Mouse (Mus musculus): ENCODE results near the gene Smtn. TPM values are rescaled to one million over a fixed set of nuclear protein-coding genes. Genes with fewer than 3 reads are reported as not detected.

Smtn gene
- polyA plus RNA-seq, 1 experiment: 14.6 TPM

DNA sequence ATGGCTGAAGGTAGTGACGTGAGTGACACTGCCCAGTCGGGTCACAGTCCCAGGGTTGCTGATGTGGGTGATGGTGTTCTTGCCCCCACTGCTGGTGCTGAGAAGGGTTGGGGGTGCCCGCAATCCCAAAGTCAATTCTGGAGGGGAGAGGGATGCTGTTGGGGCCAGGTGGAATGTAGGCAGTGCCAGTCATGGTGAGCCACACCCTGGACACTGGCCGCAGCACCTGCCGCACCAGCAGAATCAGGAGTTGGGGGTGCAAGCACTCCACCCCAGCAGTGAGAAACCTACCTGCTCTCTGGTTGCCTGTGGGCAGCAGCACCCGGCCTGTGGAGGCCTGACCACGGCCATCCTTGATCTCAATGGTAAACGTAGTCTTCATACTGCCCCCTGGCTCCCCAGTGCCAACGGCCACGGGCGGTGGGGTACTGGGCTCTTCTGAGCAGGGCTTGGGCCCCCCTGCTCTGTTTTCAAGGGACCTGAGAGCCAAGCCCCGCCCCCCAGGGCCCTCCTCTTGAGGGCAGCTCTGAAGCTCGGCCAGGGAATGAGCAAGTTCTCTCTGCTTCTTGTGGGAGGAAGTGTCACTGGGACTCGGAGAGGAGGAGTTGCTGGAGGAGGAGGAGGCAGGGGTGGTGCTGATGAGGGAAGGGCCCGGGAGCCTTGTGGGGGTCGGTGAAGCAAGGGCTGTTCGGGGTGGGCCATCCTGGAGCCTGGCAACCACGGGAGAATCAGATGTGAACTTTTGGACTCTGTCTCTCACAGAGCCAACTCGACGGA lies 10.7 kb downstream of the Smtn start:
- Histone ChIP-seq H3K36me3 (ENCODE audit: control insufficient read depth, insufficient read depth, low read length) (no peaks in the 10 kb centered on the region), H3K4me3 (ENCODE audit: extremely low read depth, insufficient read depth, insufficient read length) (no peak overlapping the region), H3K27me3 (ENCODE audit: control insufficient read depth, insufficient read depth, low read length) (no peaks in the 10 kb centered on the region), H3K27ac (ENCODE audit: insufficient read depth, low read length) (no peak overlapping the region), H3K4me1 (ENCODE audit: control insufficient read depth, insufficient read depth, insufficient read length) (no peaks in the 10 kb centered on the region)
- 87% methylated on average over 20 of the region's 20 CpGs for WGBS
- DNase-seq (ENCODE audit: low read depth in 1 of 2, low spot score in 2 of 2): no peak
- TF ChIP-seq POLR2A (IDR thresholded peaks at IDR 0.05; ENCODE audit: low read depth, low read length) (no peak), CTCF (IDR thresholded peaks at IDR 0.05; ENCODE audit: extremely low read depth, insufficient read depth, insufficient read length, insufficient replicate concordance) (no peak)

DNA sequence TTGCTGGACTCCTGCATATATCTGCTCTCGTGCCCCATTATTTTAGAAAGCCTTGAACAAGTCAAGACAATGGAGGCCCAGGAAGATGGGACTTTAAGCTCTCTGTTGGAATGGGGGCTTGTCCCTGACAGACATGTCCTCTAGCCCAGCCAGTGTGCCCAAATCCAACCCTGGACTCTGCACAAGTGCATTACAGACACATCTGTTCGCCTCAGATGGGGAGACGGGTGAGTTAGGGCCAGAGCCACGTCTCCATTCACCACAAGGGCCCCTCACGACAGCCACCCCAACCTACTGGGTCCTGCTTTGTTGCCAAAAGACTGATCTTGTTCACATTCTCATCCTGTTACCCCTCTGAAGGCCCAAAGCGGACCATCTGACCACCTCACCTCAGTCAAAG lies 12.2 kb downstream of the Smtn start:
- H3K27me3 ChIP-seq (ENCODE audit: control insufficient read depth, insufficient read depth, low read length): no peaks in the 10 kb centered on the region
- no peak overlapping the region for H3K27ac ChIP-seq (ENCODE audit: insufficient read depth, low read length)
- no peaks in the 10 kb centered on the region for H3K4me1 ChIP-seq (ENCODE audit: control insufficient read depth, insufficient read depth, insufficient read length)
- TF ChIP-seq CTCF (IDR thresholded peaks at IDR 0.05; ENCODE audit: extremely low read depth, insufficient read depth, insufficient read length, insufficient replicate concordance) (no peak), POLR2A (IDR thresholded peaks at IDR 0.05; ENCODE audit: low read depth, low read length) (no peak)
- DNase-seq (ENCODE audit: low read depth in 1 of 2, low spot score in 2 of 2): no peak
- H3K36me3 ChIP-seq (ENCODE audit: control insufficient read depth, insufficient read depth, low read length): no peaks in the 10 kb centered on the region
- no peak overlapping the region for H3K4me3 ChIP-seq (ENCODE audit: extremely low read depth, insufficient read depth, insufficient read length)
- 90% methylated on average over 6 of the region's 6 CpGs for WGBS

DNA sequence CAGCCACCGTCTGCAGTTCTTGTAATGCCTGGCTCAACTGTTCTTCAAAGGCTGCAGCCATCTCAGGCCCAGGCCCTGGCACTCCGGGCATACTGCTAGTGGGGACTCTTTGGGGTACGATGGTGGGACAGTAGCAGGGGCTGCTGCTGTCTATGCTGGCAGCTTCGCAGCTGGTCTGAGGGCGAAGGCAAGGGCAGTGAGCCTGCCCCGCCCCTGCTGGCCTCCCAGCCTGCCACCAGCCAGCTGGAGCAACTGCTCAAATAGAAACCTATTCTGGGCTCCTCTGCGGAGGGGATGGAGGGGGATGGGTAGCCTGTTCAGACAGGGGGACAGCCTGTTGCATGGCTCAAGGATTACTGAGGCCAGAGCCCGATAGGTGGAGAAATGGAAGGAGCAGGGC lies 12.6 kb downstream of the Smtn start:
- DNase-seq (ENCODE audit: low read depth in 1 of 2, low spot score in 2 of 2): no peak
- Histone ChIP-seq H3K27ac (ENCODE audit: insufficient read depth, low read length) (no peak overlapping the region), H3K4me3 (ENCODE audit: extremely low read depth, insufficient read depth, insufficient read length) (no peak overlapping the region), H3K4me1 (ENCODE audit: control insufficient read depth, insufficient read depth, insufficient read length) (no peaks in the 10 kb centered on the region), H3K36me3 (ENCODE audit: control insufficient read depth, insufficient read depth, low read length) (no peaks in the 10 kb centered on the region), H3K27me3 (ENCODE audit: control insufficient read depth, insufficient read depth, low read length) (no peaks in the 10 kb centered on the region)
- TF ChIP-seq CTCF (IDR thresholded peaks at IDR 0.05; ENCODE audit: extremely low read depth, insufficient read depth, insufficient read length, insufficient replicate concordance) (no peak), POLR2A (IDR thresholded peaks at IDR 0.05; ENCODE audit: low read depth, low read length) (no peak)
- WGBS: 93% methylated on average over 8 of the region's 8 CpGs

DNA sequence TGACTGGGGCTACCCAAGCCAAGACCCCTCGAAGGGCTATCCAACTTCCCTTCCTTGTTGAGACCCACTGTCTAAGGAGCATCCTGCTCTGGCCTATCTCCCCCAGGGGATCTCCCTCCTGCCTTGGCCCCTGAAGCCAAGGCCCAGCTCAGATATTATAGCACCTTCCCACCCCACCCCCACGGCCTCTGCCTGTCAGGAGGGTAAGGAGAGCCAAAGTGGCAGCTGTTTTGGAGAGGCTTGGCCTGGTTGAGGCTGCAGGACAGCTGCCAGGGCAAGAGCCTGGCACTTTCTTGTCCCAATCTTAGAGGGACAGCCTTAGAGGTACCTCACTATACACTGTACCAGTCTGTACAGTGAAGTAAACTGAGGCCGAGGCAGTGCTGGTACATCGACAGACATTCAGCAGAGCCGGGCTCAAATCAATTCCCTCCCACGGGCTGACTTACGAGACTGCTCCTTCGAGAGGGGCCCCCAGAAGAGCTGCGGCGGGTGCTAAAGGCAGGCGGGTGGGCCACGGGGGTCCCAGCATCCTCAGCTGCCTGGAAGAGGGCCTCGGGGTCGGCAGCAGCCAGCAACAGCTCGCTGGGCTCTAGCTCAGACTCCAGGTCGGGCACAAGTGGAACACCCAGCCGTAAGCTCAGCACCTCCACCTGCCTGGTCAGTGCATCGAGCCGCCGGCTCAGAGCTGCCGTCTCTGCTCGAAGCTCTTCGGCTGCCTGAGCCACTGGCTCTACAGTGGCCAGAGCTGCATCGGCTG lies 13.3 kb downstream of the Smtn start:
- Histone ChIP-seq H3K27me3 (ENCODE audit: control insufficient read depth, insufficient read depth, low read length) (no peaks in the 10 kb centered on the region), H3K36me3 (ENCODE audit: control insufficient read depth, insufficient read depth, low read length) (no peaks in the 10 kb centered on the region), H3K4me3 (ENCODE audit: extremely low read depth, insufficient read depth, insufficient read length) (no peak overlapping the region), H3K27ac (ENCODE audit: insufficient read depth, low read length) (no peak overlapping the region), H3K4me1 (ENCODE audit: control insufficient read depth, insufficient read depth, insufficient read length) (no peaks in the 10 kb centered on the region)
- no peak for TF ChIP-seq POLR2A (IDR thresholded peaks at IDR 0.05; ENCODE audit: low read depth, low read length)
- no peak for TF ChIP-seq CTCF (IDR thresholded peaks at IDR 0.05; ENCODE audit: extremely low read depth, insufficient read depth, insufficient read length, insufficient replicate concordance)
- 93% methylated on average over 24 of the region's 24 CpGs for WGBS
- DNase-seq (ENCODE audit: low read depth in 1 of 2, low spot score in 2 of 2): no peak

DNA sequence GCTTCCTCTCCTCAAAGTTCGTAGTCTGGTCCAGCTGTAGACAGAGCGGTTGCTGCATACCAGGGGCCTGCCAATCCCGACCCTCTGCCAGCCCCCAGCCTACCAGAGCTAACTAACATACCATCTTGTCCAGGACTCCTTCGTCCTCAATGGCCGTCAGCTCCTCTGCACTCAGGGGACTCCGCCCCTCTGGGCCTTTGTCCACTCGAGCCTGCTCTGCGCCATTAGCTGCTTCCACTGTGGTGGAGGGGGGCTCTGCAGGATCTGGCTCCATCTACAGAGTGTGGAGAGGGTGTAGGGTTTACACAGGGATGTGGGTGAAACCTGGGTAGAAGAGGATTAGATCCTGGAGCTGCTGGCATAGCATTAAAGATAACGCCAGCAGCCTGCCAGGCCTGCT lies 14.2 kb downstream of the Smtn start:
- H3K27ac ChIP-seq (ENCODE audit: insufficient read depth, low read length): no peak overlapping the region
- no peaks in the 10 kb centered on the region for H3K36me3 ChIP-seq (ENCODE audit: control insufficient read depth, insufficient read depth, low read length)
- H3K4me3 ChIP-seq (ENCODE audit: extremely low read depth, insufficient read depth, insufficient read length): no peak overlapping the region
- no peak for DNase-seq (ENCODE audit: low read depth in 1 of 2, low spot score in 2 of 2)
- no peaks in the 10 kb centered on the region for H3K27me3 ChIP-seq (ENCODE audit: control insufficient read depth, insufficient read depth, low read length)
- 86% methylated on average over 9 of the region's 9 CpGs for WGBS
- TF ChIP-seq POLR2A (IDR thresholded peaks at IDR 0.05; ENCODE audit: low read depth, low read length): no peak
- no peak for TF ChIP-seq CTCF (IDR thresholded peaks at IDR 0.05; ENCODE audit: extremely low read depth, insufficient read depth, insufficient read length, insufficient replicate concordance)
- H3K4me1 ChIP-seq (ENCODE audit: control insufficient read depth, insufficient read depth, insufficient read length): no peaks in the 10 kb centered on the region

DNA sequence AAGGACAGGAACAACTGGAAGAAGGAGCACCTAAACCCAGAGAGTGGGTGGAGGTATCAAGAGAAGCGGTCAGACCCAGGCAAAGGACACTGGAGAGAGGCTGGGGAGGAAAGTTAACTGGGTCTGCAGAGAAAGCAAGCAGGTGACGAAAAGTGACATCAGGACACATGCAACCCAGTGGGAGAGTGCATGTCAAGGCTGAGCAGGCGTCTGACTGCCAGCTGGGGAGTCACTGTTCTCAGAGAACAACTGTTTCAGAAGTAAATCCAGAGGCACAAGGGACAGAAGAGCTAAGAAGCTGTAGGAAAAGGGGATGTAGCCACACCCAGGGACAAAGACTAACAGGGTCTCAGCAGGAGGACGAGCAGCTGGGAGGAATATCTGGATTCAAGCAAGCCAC lies 14.9 kb downstream of the Smtn start:
- Histone ChIP-seq H3K27me3 (ENCODE audit: control insufficient read depth, insufficient read depth, low read length) (no peaks in the 10 kb centered on the region), H3K4me3 (ENCODE audit: extremely low read depth, insufficient read depth, insufficient read length) (no peak overlapping the region), H3K27ac (ENCODE audit: insufficient read depth, low read length) (no peak overlapping the region), H3K4me1 (ENCODE audit: control insufficient read depth, insufficient read depth, insufficient read length) (no peaks in the 10 kb centered on the region; the same call in 1 of the 2 replicates), H3K36me3 (ENCODE audit: control insufficient read depth, insufficient read depth, low read length) (no peaks in the 10 kb centered on the region)
- TF ChIP-seq POLR2A (IDR thresholded peaks at IDR 0.05; ENCODE audit: low read depth, low read length) (no peak), CTCF (IDR thresholded peaks at IDR 0.05; ENCODE audit: extremely low read depth, insufficient read depth, insufficient read length, insufficient replicate concordance) (no peak)
- no peak for DNase-seq (ENCODE audit: low read depth in 1 of 2, low spot score in 2 of 2)
- 92% methylated on average over 4 of the region's 4 CpGs for WGBS
